Comparison of ENCODE assay signal across 12 mouse cellular contexts in genomic region chr5:146937541-146938503, GRCm38 (mm10).
"Had no signal": no experiment of that assay in that cellular context is flagged by ENCODE, and none has a peak within 500 bp of the region (broad histone marks: within the 10 kb centered on the region; RNA-seq: fewer than 3 reads in every experiment).

No protein-coding gene starts in this region.

- H3K4me3 ChIP-seq: limb, embryonic 10.5 days; liver, embryonic 15.5 days; neural tube, embryonic 12.5 days had no signal

- ATAC-seq: hindbrain, postnatal 0 days; lung, postnatal 0 days had no signal

- H3K4me1 ChIP-seq: liver, embryonic 15.5 days; neural tube, embryonic 12.5 days had no signal

- H3K27ac ChIP-seq: hindbrain, postnatal 0 days; limb, embryonic 10.5 days; liver, embryonic 15.5 days; neural tube, embryonic 12.5 days had no signal

- H3K4me2 ChIP-seq: liver, embryonic 11.5 days; liver, embryonic 15.5 days; neural tube, embryonic 12.5 days had no signal

- H3K9me3 ChIP-seq: limb, embryonic 10.5 days; liver, embryonic 15.5 days; neural tube, embryonic 12.5 days had no signal

- DNase-seq: kidney, adult 11 months; kidney, postnatal 10 days; lung, adult 2 months; lung, postnatal 36 days; midbrain, embryonic 14.5 days; thymus, postnatal 4 days had no signal

- H3K27me3 ChIP-seq: liver, embryonic 15.5 days; neural tube, embryonic 12.5 days had no signal

- H3K36me3 ChIP-seq: limb, embryonic 10.5 days; liver, embryonic 15.5 days; neural tube, embryonic 12.5 days had no signal

- H3K9ac ChIP-seq: liver, embryonic 15.5 days; neural tube, embryonic 12.5 days had no signal
